Mouse (Mus musculus): Measurements from ENCODE around the gene Psmd5. TPM values are rescaled to one million over a fixed set of nuclear protein-coding genes. Genes with fewer than 3 reads are reported as not detected.

Gene Psmd5
- polyA plus RNA-seq, 1 experiment from 2014 or later, result 102 TPM

- Histone ChIP-seq H3K9me3 (ENCODE audit: control insufficient read depth, low read length) (no peaks in the 10 kb centered on the region), H3K27ac (ENCODE audit: low read length) (no peak overlapping the region), H3K9ac (replicated peaks; ENCODE audit: low read depth, low read length) (no peak overlapping the region), H3K4me1 (replicated peaks; ENCODE audit: control insufficient read depth, insufficient read depth, low read length) (peaks cover 9% of the 10 kb centered on the region), H3K27me3 (replicated peaks; ENCODE audit: control insufficient read depth, insufficient read depth, low read length) (no peaks in the 10 kb centered on the region), H3K4me2 (ENCODE audit: low read length) (no peak overlapping the region), H3K4me3 (replicated peaks; ENCODE audit: low read length) (no peak overlapping the region), H3K36me3 (ENCODE audit: control insufficient read depth, insufficient read depth) (no peaks in the 10 kb centered on the region)
- ATAC-seq, result no peak
- WGBS, result 85% methylated on average over 11 of the region's 11 CpGs
Measured at GRCm38 (mm10) chr2:34899682-34900081, 24.9 kb upstream of the Psmd5 start.

GRCm38 (mm10) chr2:34897820-34898219, 23.1 kb upstream of the Psmd5 start:
- no peaks in the 10 kb centered on the region for H3K36me3 ChIP-seq (ENCODE audit: control insufficient read depth, insufficient read depth)
- H3K9me3 ChIP-seq (ENCODE audit: control insufficient read depth, low read length), result no peaks in the 10 kb centered on the region
- ATAC-seq, result no peak
- no peaks in the 10 kb centered on the region for H3K27me3 ChIP-seq (replicated peaks; ENCODE audit: control insufficient read depth, insufficient read depth, low read length)
- 15% methylated on average over 10 of the region's 10 CpGs for WGBS
- no peak overlapping the region for H3K4me2 ChIP-seq (ENCODE audit: low read length)
- no peaks in the 10 kb centered on the region for H3K4me1 ChIP-seq (replicated peaks; ENCODE audit: control insufficient read depth, insufficient read depth, low read length)
- no peak overlapping the region for H3K4me3 ChIP-seq (replicated peaks; ENCODE audit: low read length)
- H3K27ac ChIP-seq (ENCODE audit: low read length), result no peak overlapping the region
- H3K9ac ChIP-seq (replicated peaks; ENCODE audit: low read depth, low read length), result no peak overlapping the region

- H3K4me2 ChIP-seq (ENCODE audit: low read length), result no peak overlapping the region
- ATAC-seq, result no peak
- H3K27me3 ChIP-seq (replicated peaks; ENCODE audit: control insufficient read depth, insufficient read depth, low read length), result no peaks in the 10 kb centered on the region
- H3K4me1 ChIP-seq (replicated peaks; ENCODE audit: control insufficient read depth, insufficient read depth, low read length), result no peaks in the 10 kb centered on the region
- H3K36me3 ChIP-seq (ENCODE audit: control insufficient read depth, insufficient read depth), result no peaks in the 10 kb centered on the region
- 89% methylated on average over 17 of the region's 17 CpGs for WGBS
- H3K9ac ChIP-seq (replicated peaks; ENCODE audit: low read depth, low read length), result no peak overlapping the region
- H3K4me3 ChIP-seq (replicated peaks; ENCODE audit: low read length), result no peak overlapping the region
- no peaks in the 10 kb centered on the region for H3K9me3 ChIP-seq (ENCODE audit: control insufficient read depth, low read length)
- no peak overlapping the region for H3K27ac ChIP-seq (ENCODE audit: low read length)
Measured at GRCm38 (mm10) chr2:34896821-34897460, 22.2 kb upstream of the Psmd5 start.

- no peak overlapping the region for H3K27ac ChIP-seq (ENCODE audit: low read length)
- H3K4me1 ChIP-seq (replicated peaks; ENCODE audit: control insufficient read depth, insufficient read depth, low read length), result no peaks in the 10 kb centered on the region
- WGBS, result 85% methylated on average over 19 of the region's 19 CpGs
- no peaks in the 10 kb centered on the region for H3K36me3 ChIP-seq (ENCODE audit: control insufficient read depth, insufficient read depth)
- H3K9me3 ChIP-seq (ENCODE audit: control insufficient read depth, low read length), result no peaks in the 10 kb centered on the region
- H3K27me3 ChIP-seq (replicated peaks; ENCODE audit: control insufficient read depth, insufficient read depth, low read length), result no peaks in the 10 kb centered on the region
- H3K4me3 ChIP-seq (replicated peaks; ENCODE audit: low read length), result no peak overlapping the region
- no peak overlapping the region for H3K9ac ChIP-seq (replicated peaks; ENCODE audit: low read depth, low read length)
- no peak overlapping the region for H3K4me2 ChIP-seq (ENCODE audit: low read length)
- ATAC-seq, result no peak
Measured at GRCm38 (mm10) chr2:34895503-34896113, 20.8 kb upstream of the Psmd5 start.

GRCm38 (mm10) chr2:34893950-34894349, 19.2 kb upstream of the Psmd5 start:
- ATAC-seq, result no peak
- no peaks in the 10 kb centered on the region for H3K4me1 ChIP-seq (replicated peaks; ENCODE audit: control insufficient read depth, insufficient read depth, low read length)

GRCm38 (mm10) chr2:34884186-34884585, 9.4 kb upstream of the Psmd5 start:
- Histone ChIP-seq H3K27ac (ENCODE audit: low read length) (no peak overlapping the region), H3K9ac (replicated peaks; ENCODE audit: low read depth, low read length) (no peak overlapping the region)
- WGBS, result 84% methylated on average over 2 of the region's 2 CpGs

More at GRCm38 (mm10) chr2:34893950-34894349, 19.2 kb upstream of the Psmd5 start:
- Histone ChIP-seq H3K9ac (replicated peaks; ENCODE audit: low read depth, low read length) (no peak overlapping the region), H3K27ac (ENCODE audit: low read length) (no peak overlapping the region), H3K36me3 (ENCODE audit: control insufficient read depth, insufficient read depth) (no peaks in the 10 kb centered on the region), H3K4me3 (replicated peaks; ENCODE audit: low read length) (no peak overlapping the region), H3K9me3 (ENCODE audit: control insufficient read depth, low read length) (no peaks in the 10 kb centered on the region), H3K4me2 (ENCODE audit: low read length) (no peak overlapping the region), H3K27me3 (replicated peaks; ENCODE audit: control insufficient read depth, insufficient read depth, low read length) (no peaks in the 10 kb centered on the region)
- WGBS, result 83% methylated on average over 5 of the region's 5 CpGs

GRCm38 (mm10) chr2:34883190-34883589, 8.4 kb upstream of the Psmd5 start:
- ATAC-seq, result no peak
- WGBS, result 73% methylated on average over 5 of the region's 5 CpGs
- H3K4me1 ChIP-seq (replicated peaks; ENCODE audit: control insufficient read depth, insufficient read depth, low read length), result no peaks in the 10 kb centered on the region

More at GRCm38 (mm10) chr2:34884186-34884585, 9.4 kb upstream of the Psmd5 start:
- H3K4me1 ChIP-seq (replicated peaks; ENCODE audit: control insufficient read depth, insufficient read depth, low read length), result no peaks in the 10 kb centered on the region
- no peak overlapping the region for H3K4me3 ChIP-seq (replicated peaks; ENCODE audit: low read length)
- no peaks in the 10 kb centered on the region for H3K36me3 ChIP-seq (ENCODE audit: control insufficient read depth, insufficient read depth)
- no peaks in the 10 kb centered on the region for H3K27me3 ChIP-seq (replicated peaks; ENCODE audit: control insufficient read depth, insufficient read depth, low read length)
- H3K4me2 ChIP-seq (ENCODE audit: low read length), result no peak overlapping the region
- no peak for ATAC-seq
- H3K9me3 ChIP-seq (ENCODE audit: control insufficient read depth, low read length), result no peaks in the 10 kb centered on the region

GRCm38 (mm10) chr2:34882757-34883156, 8.0 kb upstream of the Psmd5 start:
- no peak for ATAC-seq
- Histone ChIP-seq H3K9me3 (ENCODE audit: control insufficient read depth, low read length) (no peaks in the 10 kb centered on the region), H3K4me2 (ENCODE audit: low read length) (no peak overlapping the region), H3K27me3 (replicated peaks; ENCODE audit: control insufficient read depth, insufficient read depth, low read length) (no peaks in the 10 kb centered on the region), H3K4me1 (replicated peaks; ENCODE audit: control insufficient read depth, insufficient read depth, low read length) (no peaks in the 10 kb centered on the region), H3K27ac (ENCODE audit: low read length) (no peak overlapping the region), H3K36me3 (ENCODE audit: control insufficient read depth, insufficient read depth) (no peaks in the 10 kb centered on the region), H3K4me3 (replicated peaks; ENCODE audit: low read length) (no peak overlapping the region), H3K9ac (replicated peaks; ENCODE audit: low read depth, low read length) (no peak overlapping the region)
- 92% methylated on average over 2 of the region's 2 CpGs for WGBS

More at GRCm38 (mm10) chr2:34883190-34883589, 8.4 kb upstream of the Psmd5 start:
- Histone ChIP-seq H3K9me3 (ENCODE audit: control insufficient read depth, low read length) (no peaks in the 10 kb centered on the region), H3K27me3 (replicated peaks; ENCODE audit: control insufficient read depth, insufficient read depth, low read length) (no peaks in the 10 kb centered on the region), H3K36me3 (ENCODE audit: control insufficient read depth, insufficient read depth) (no peaks in the 10 kb centered on the region), H3K4me3 (replicated peaks; ENCODE audit: low read length) (no peak overlapping the region), H3K27ac (ENCODE audit: low read length) (no peak overlapping the region), H3K9ac (replicated peaks; ENCODE audit: low read depth, low read length) (no peak overlapping the region), H3K4me2 (ENCODE audit: low read length) (no peak overlapping the region)

GRCm38 (mm10) chr2:34880054-34880453, 5.3 kb upstream of the Psmd5 start:
- H3K36me3 ChIP-seq (ENCODE audit: control insufficient read depth, insufficient read depth), result no peaks in the 10 kb centered on the region
- H3K27ac ChIP-seq (ENCODE audit: low read length), result no peak overlapping the region
- H3K27me3 ChIP-seq (replicated peaks; ENCODE audit: control insufficient read depth, insufficient read depth, low read length), result 0 out of 2 replicates have a peak, but pooled peaks cover 3% of the 10 kb centered on the region
- ATAC-seq, result no peak
- no peak overlapping the region for H3K4me2 ChIP-seq (ENCODE audit: low read length)
- H3K4me1 ChIP-seq (replicated peaks; ENCODE audit: control insufficient read depth, insufficient read depth, low read length), result no peaks in the 10 kb centered on the region
- no peak overlapping the region for H3K4me3 ChIP-seq (replicated peaks; ENCODE audit: low read length)
- no peak overlapping the region for H3K9ac ChIP-seq (replicated peaks; ENCODE audit: low read depth, low read length)
- H3K9me3 ChIP-seq (ENCODE audit: control insufficient read depth, low read length), result no peaks in the 10 kb centered on the region
- 88% methylated on average over 10 of the region's 10 CpGs for WGBS
